17 mouse cellular contexts compared by ENCODE assay signal in the genomic region with DNA sequence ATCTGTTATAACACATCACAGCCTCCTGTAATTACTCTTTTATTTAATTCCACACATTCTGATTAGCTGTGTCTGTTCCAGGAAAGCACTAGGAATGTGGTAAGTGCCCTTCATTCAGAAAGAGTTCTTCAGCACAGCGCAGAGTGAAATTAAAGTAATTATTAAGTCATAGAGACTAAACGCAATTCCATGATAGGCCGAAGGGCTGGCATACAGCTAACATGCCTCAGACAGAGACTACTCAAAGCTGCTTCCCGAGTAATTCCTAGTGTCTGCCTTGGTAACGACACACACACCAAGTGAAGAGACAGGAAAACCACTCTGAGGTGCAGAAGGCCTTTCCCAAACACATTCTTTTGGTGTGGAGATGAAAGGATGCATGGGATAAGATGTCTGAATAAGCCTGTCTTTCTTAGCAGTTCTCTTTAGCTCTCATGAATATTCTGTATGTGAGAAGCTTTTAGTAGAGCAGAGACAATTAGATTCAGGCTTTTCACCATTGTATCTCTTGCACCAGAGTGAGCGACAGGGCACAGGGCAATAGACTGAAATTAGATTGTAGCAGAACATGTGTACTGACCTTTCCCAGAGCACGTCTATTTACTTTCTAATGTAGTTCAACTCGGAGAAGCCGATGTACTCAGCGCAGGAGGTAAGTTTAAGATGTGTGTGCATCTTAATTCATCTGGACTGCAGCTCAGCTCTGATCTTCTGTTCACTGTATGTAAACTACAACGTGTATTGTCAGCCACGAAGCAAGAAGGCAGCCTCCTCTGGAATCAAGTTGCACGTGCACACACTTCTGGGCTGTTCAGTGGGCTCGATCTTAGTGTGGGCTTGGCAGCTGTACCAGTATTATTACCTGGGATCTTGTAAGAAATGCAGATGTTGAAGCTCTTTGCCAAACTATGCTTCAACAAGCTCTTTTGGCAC.
DNase-seq lines count a peak whose midpoint lies in the region; ATAC-seq and TF ChIP-seq lines count a peak whose summit lies in the region.
"Had no signal": no experiment of that assay in that cellular context is flagged by ENCODE, and none has a peak within 500 bp of the region (broad histone marks: within the 10 kb centered on the region; RNA-seq: fewer than 3 reads in every experiment).

No protein-coding gene starts in this region.

- no peaks in the 10 kb centered on the region for H3K27me3 ChIP-seq in forebrain, embryonic 16.5 days (replicated peaks; ENCODE audit: control insufficient read depth, insufficient read depth, low read length)
- no peaks in the 10 kb centered on the region for H3K27me3 ChIP-seq in midbrain, embryonic 11.5 days (ENCODE audit: control insufficient read depth, insufficient read depth, low read length)
- no peaks in the 10 kb centered on the region for H3K27me3 ChIP-seq in lung, postnatal 0 days (replicated peaks; ENCODE audit: insufficient read depth, low read length)
- H3K27me3 ChIP-seq: limb, embryonic 12.5 days; liver, embryonic 13.5 days; lung, embryonic 15.5 days had no signal

- 18% methylated on average over 14 of the region's 14 CpGs for WGBS in forebrain, embryonic 16.5 days
- 23% methylated on average over 14 of the region's 14 CpGs for WGBS in midbrain, embryonic 11.5 days
- 69% methylated on average over 14 of the region's 14 CpGs for WGBS in lung, postnatal 0 days

- DNase-seq in Muller cell, postnatal 12 days (ENCODE audit: inconsistent ontology term) = peak; percentile 66
- DNase-seq in embryo, embryonic 10.5 days (ENCODE audit: low spot score) = peak; percentile 31
- DNase-seq in midbrain, embryonic 11.5 days (ENCODE audit: low spot score, missing footprints) = peak; percentile 92
- DNase-seq in right cerebral cortex, postnatal 25 days = no peak
- DNase-seq in cerebellum, adult 9-10 months = no peak
- DNase-seq in lung, postnatal 0 days (ENCODE audit: low spot score) = no peak
- DNase-seq: adrenal gland, postnatal 36 days; cerebellum, adult 9-11 months; heart, postnatal 14 days; liver, embryonic 13.5 days had no signal

- no peak overlapping the region for H3K9ac ChIP-seq in forebrain, embryonic 16.5 days (replicated peaks; ENCODE audit: low read depth, low read length)
- H3K9ac ChIP-seq in midbrain, embryonic 11.5 days (ENCODE audit: low read length) = no peak overlapping the region
- H3K9ac ChIP-seq in lung, postnatal 0 days (replicated peaks; ENCODE audit: low read depth) = no peak overlapping the region
- H3K9ac ChIP-seq: limb, embryonic 12.5 days; liver, embryonic 13.5 days; lung, embryonic 15.5 days had no signal

- peak; percentile 71 for ATAC-seq in forebrain, embryonic 16.5 days
- ATAC-seq in midbrain, embryonic 11.5 days (ENCODE audit: low FRiP score) = peak; percentile 88
- no peak for ATAC-seq in lung, postnatal 0 days
- ATAC-seq: inflammation-experienced regulatory T-cells, adult 6 months had no signal

- no peak overlapping the region for H3K4me3 ChIP-seq in forebrain, embryonic 16.5 days (replicated peaks; ENCODE audit: low read length)
- no peak overlapping the region for H3K4me3 ChIP-seq in midbrain, embryonic 11.5 days (ENCODE audit: low read depth, low read length)
- H3K4me3 ChIP-seq in lung, postnatal 0 days (ENCODE audit: low read depth, low read length) = no peak overlapping the region
- H3K4me3 ChIP-seq: embryonic facial prominence, embryonic 10.5 days; heart, embryonic 10.5 days; left cerebral cortex, adult 2 months; limb, embryonic 12.5 days; liver, embryonic 13.5 days; lung, embryonic 15.5 days had no signal

- H3K9me3 ChIP-seq in forebrain, embryonic 16.5 days (ENCODE audit: control insufficient read depth, low read length) = no peaks in the 10 kb centered on the region
- H3K9me3 ChIP-seq in midbrain, embryonic 11.5 days (ENCODE audit: control insufficient read depth, low read length) = no peaks in the 10 kb centered on the region
- H3K9me3 ChIP-seq in lung, postnatal 0 days (ENCODE audit: low read length) = no peaks in the 10 kb centered on the region
- H3K9me3 ChIP-seq: embryonic facial prominence, embryonic 10.5 days; heart, embryonic 10.5 days; limb, embryonic 12.5 days; liver, embryonic 13.5 days; lung, embryonic 15.5 days had no signal

- 0 out of 2 replicates have a peak overlapping the region, but pooled peaks have one; percentile 3 for H3K27ac ChIP-seq in forebrain, embryonic 16.5 days (ENCODE audit: low read length)
- H3K27ac ChIP-seq in midbrain, embryonic 11.5 days (ENCODE audit: low read depth, low read length) = peak overlapping the region; percentile 28; the same call in 1 of the 2 replicates
- no peak overlapping the region for H3K27ac ChIP-seq in lung, postnatal 0 days (ENCODE audit: low read length)
- H3K27ac ChIP-seq: embryonic facial prominence, embryonic 10.5 days; heart, embryonic 10.5 days; left cerebral cortex, adult 2 months; limb, embryonic 12.5 days; liver, embryonic 13.5 days; lung, embryonic 15.5 days had no signal

- no peaks in the 10 kb centered on the region for H3K36me3 ChIP-seq in forebrain, embryonic 16.5 days (ENCODE audit: control insufficient read depth, insufficient read depth)
- H3K36me3 ChIP-seq in midbrain, embryonic 11.5 days (ENCODE audit: control insufficient read depth, insufficient read depth, low read length) = no peaks in the 10 kb centered on the region
- H3K36me3 ChIP-seq in lung, postnatal 0 days (ENCODE audit: insufficient read depth, low read length) = no peaks in the 10 kb centered on the region
- H3K36me3 ChIP-seq: embryonic facial prominence, embryonic 10.5 days; heart, embryonic 10.5 days; limb, embryonic 12.5 days; liver, embryonic 13.5 days; lung, embryonic 15.5 days had no signal

- peaks cover 16% of the 10 kb centered on the region for H3K4me1 ChIP-seq in forebrain, embryonic 16.5 days (replicated peaks; ENCODE audit: control insufficient read depth, insufficient read depth, low read length)
- H3K4me1 ChIP-seq in midbrain, embryonic 11.5 days (ENCODE audit: control insufficient read depth, insufficient read depth, low read length) = peaks cover 15% of the 10 kb centered on the region; the same call in 1 of the 2 replicates
- H3K4me1 ChIP-seq in lung, postnatal 0 days (ENCODE audit: insufficient read depth, low read depth, low read length) = no peaks in the 10 kb centered on the region
- H3K4me1 ChIP-seq: heart, embryonic 10.5 days; limb, embryonic 12.5 days; liver, embryonic 13.5 days; lung, embryonic 15.5 days had no signal

- no peak for TF ChIP-seq CTCF in lung, postnatal 0 days (IDR thresholded peaks at IDR 0.05)

- H3K4me2 ChIP-seq in forebrain, embryonic 16.5 days (ENCODE audit: low read length) = no peak overlapping the region
- H3K4me2 ChIP-seq in midbrain, embryonic 11.5 days = no peak overlapping the region; the same call in 1 of the 2 replicates
- H3K4me2 ChIP-seq in lung, postnatal 0 days (replicated peaks; ENCODE audit: low read depth, low read length) = no peak overlapping the region
- H3K4me2 ChIP-seq: limb, embryonic 12.5 days; liver, embryonic 13.5 days; lung, embryonic 15.5 days had no signal

- TF ChIP-seq EP300 in lung, postnatal 0 days (IDR thresholded peaks at IDR 0.05) = no peak

Comparison
In these comparisons a context has a peak if more than half of its experiments do, and no peak if none do; other contexts are left out.
1. DNase-seq: peak in Muller cell, postnatal 12 days (single experiment), embryo, embryonic 10.5 days (single experiment) and midbrain, embryonic 11.5 days (single experiment); none in right cerebral cortex, postnatal 25 days (single experiment), cerebellum, adult 9-10 months (single experiment) and lung, postnatal 0 days (single experiment).